Mouse (Mus musculus) heart, embryonic 13.5 days (tissue): ENCODE data around the gene Plb1. TPM values are rescaled to one million over a fixed set of nuclear protein-coding genes. Genes with fewer than 3 reads are reported as not detected.

Experiments used
- ATAC-seq: fragments of 200-750 bp; cut with Nextera tagmentation; 2 replicates; pipeline ENCODE4 v1.8.0; 2017; ENCODE audit warnings: moderate TSS enrichment; ENCODE audit not compliant: insufficient number of reproducible peaks, low FRiP score, low TSS enrichment; ENCODE audit errors: extremely low read depth
- H3K27ac ChIP-seq: fragments of 300-500 bp; sonication (generic); replicated peaks from 2 replicates; pipeline ENCODE4 v1.5.1; 2015; ENCODE audit warnings: moderate library complexity, mild to moderate bottlenecking, inconsistent platforms
- H3K27me3 ChIP-seq: fragments of 300-500 bp; sonication (generic); replicated peaks from 2 replicates; pipeline ENCODE4 v1.6.1; 2015; ENCODE audit warnings: mild to moderate bottlenecking, inconsistent platforms
- H3K36me3 ChIP-seq: fragments of 300-500 bp; sonication (generic); 2 replicates; pipeline ENCODE4 v1.6.1; 2015; ENCODE audit warnings: mild to moderate bottlenecking, inconsistent platforms
- H3K4me1 ChIP-seq: fragments of 300-500 bp; sonication (generic); 2 replicates; pipeline ENCODE4 v1.6.1; 2015; ENCODE audit warnings: inconsistent platforms
- H3K4me2 ChIP-seq: fragments of 300-500 bp; sonication (generic); 2 replicates; pipeline ENCODE4 v1.6.1; 2015; ENCODE audit warnings: inconsistent platforms, mild to moderate bottlenecking, moderate library complexity
- H3K4me3 ChIP-seq: fragments of 300-500 bp; sonication (generic); 2 replicates; pipeline ENCODE4 v1.5.1; 2015; ENCODE audit warnings: moderate library complexity, mild to moderate bottlenecking, inconsistent platforms
- H3K9ac ChIP-seq: fragments of 300-500 bp; sonication (generic); 2 replicates; pipeline ENCODE4 v1.6.1; 2015; ENCODE audit warnings: inconsistent platforms, mild to moderate bottlenecking, moderate library complexity
- H3K9me3 ChIP-seq: fragments of 300-500 bp; sonication (generic); 2 replicates; pipeline ENCODE4 v1.6.1; 2016; ENCODE audit warnings: inconsistent platforms
- WGBS: fragments of 180-500 bp; shearing (Covaris S2); methylation state at CpG from one replicate; pipeline ENCODE4 v1.1.7; 2015; ENCODE audit warnings: mixed read lengths; 5-methylcytosine and 5-hydroxymethylcytosine counted together
- polyA plus RNA-seq: library from polyadenylated mRNA; unstranded; fragments of >200 nt; fragmentation: Nextera tagmentation; extraction: Ambion mirVana; gene quantifications from 2 replicates; pipeline ENCODE4 v1.2.1, GENCODE M21; 2015

The Plb1 gene
- polyA plus RNA-seq, 1 experiment from 2014 or later, result 1.8 TPM

DNA sequence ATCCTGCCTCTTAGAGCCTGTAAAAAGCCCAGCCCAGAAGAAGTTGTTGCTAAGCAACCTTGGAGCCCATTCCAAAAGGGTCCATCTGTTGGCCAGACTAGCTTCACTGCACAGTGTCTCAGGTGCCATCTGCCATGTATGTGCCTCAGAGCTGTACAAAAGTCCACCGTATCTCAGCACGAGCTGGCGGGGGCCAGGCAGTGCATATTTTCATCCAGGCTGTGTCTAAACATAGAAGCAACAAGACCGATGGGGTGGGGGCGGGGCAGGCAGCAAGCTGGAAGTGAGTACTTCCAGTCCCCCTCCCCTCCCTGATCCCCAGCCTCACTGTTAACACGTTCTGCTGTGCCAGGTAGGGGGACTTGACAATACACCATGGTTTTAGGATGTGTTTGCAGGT is 102.7 kb downstream of the Plb1 start:
- H3K4me3 ChIP-seq, result no peak overlapping the region
- no peaks in the 10 kb centered on the region for H3K9me3 ChIP-seq
- H3K27me3 ChIP-seq, result no peaks in the 10 kb centered on the region
- 15% methylated on average over 6 of the region's 6 CpGs for whole genome bisulfite sequencing
- ATAC-seq, result peak; percentile 68
- H3K27ac ChIP-seq, result peak overlapping the region; percentile 94
- peak overlapping the region; percentile 39 for H3K4me2 ChIP-seq
- no peak overlapping the region for H3K9ac ChIP-seq
- no peaks in the 10 kb centered on the region for H3K36me3 ChIP-seq
- peaks cover 66% of the 10 kb centered on the region for H3K4me1 ChIP-seq

DNA sequence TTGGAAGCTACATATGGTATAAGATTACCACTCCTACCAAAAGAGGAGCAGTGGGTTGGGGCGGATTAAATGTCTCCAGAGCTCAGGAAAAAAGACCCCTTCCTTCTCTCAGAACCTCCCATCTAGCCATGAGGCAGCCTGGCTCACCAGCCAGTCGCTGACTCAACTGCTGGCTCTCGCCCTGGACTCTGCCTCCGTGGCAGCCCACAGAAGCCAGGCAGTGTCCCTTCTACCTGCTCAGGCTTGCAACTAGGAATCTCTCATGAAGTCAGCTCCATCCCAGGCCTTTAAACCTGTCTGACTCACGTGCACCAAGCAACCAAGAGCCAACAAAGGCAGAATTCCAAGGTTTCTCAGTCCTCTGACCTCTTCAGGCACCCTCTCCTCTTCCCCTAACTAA is 103.6 kb downstream of the Plb1 start:
- no peaks in the 10 kb centered on the region for H3K36me3 ChIP-seq
- no peak overlapping the region for H3K4me3 ChIP-seq
- no peak for ATAC-seq
- H3K9ac ChIP-seq, result no peak overlapping the region
- peaks cover 68% of the 10 kb centered on the region for H3K4me1 ChIP-seq
- H3K27ac ChIP-seq, result peak overlapping the region; percentile 94; the same call in 1 of the 2 replicates
- no peaks in the 10 kb centered on the region for H3K27me3 ChIP-seq
- 57% methylated on average over 5 of the region's 5 CpGs for WGBS
- no peak overlapping the region for H3K4me2 ChIP-seq
- no peaks in the 10 kb centered on the region for H3K9me3 ChIP-seq

DNA sequence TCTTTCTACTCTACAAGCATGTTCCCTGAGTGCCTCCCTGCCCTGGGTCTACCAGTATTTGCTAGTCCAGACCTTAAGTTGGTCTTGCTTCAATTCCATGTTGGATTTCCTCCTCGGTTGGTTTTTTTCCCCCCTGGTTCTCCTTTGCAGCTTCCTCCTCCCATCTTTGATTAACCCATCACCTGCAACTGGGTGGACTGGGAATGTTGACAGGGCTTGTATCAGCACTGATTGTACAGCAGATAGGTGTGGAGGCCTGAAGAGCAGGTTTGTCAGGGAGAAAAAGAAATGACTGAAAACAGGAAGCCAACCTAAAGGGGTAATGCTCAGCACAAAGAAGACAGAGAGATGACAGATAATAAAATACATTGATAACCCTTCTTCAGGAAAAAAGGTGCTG is 104.8 kb downstream of the Plb1 start:
- Histone ChIP-seq H3K27me3 (no peaks in the 10 kb centered on the region), H3K4me2 (no peak overlapping the region), H3K4me1 (peaks cover 80% of the 10 kb centered on the region), H3K36me3 (no peaks in the 10 kb centered on the region), H3K9ac (no peak overlapping the region), H3K9me3 (no peaks in the 10 kb centered on the region), H3K4me3 (no peak overlapping the region), H3K27ac (no peak overlapping the region)
- WGBS, result 65% methylated on average over 1 of the region's 1 CpGs
- no peak for ATAC-seq

DNA sequence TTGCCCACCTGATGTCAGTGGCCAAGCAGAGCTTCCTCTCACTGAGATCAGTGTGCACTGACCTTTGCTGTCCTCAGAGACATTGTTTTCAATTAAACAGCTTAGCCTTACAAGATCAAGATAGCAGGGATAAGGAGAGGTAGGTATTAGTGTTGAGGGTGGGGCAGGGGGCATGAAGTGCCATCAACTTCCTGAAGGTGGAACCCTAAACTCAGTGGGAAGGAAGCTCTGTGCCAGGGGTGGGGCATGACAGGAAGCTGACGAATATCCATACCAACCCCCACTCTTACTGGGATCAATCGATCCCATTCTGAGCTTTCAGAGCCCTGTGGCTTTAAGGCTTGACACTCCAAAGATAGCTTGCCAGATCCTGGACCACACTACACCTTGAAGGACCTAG is 105.8 kb downstream of the Plb1 start:
- 50% methylated on average over 2 of the region's 2 CpGs for WGBS
- Histone ChIP-seq H3K36me3 (no peaks in the 10 kb centered on the region), H3K9ac (no peak overlapping the region), H3K27ac (no peak overlapping the region), H3K9me3 (no peaks in the 10 kb centered on the region), H3K27me3 (no peaks in the 10 kb centered on the region), H3K4me3 (no peak overlapping the region), H3K4me2 (no peak overlapping the region), H3K4me1 (peaks cover 88% of the 10 kb centered on the region)
- no peak for ATAC-seq

DNA sequence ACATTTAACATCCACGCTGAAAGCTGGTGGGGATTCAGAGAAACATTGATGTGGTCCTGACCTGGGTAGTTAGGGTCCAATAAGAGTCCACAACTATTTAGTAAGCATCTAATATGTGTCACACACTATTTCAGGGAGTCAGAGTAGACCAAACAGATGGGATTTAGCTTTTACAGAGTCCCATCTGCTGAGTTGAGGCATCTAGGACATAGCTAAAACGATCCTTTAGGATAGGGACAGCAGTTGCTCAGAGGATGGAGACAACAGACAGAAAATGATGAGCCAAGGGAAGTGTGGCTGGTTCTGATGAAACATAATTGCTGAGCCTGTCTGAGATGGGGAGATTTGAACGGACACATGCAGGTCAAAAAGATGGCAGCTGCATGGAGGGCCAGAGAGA is 106.3 kb downstream of the Plb1 start:
- WGBS, result 66% methylated on average over 3 of the region's 3 CpGs
- no peak overlapping the region for H3K4me3 ChIP-seq
- H3K27ac ChIP-seq, result no peak overlapping the region
- ATAC-seq, result no peak
- no peaks in the 10 kb centered on the region for H3K27me3 ChIP-seq
- H3K9me3 ChIP-seq, result no peaks in the 10 kb centered on the region
- H3K9ac ChIP-seq, result peak overlapping the region; percentile 16; the same call in 1 of the 2 replicates
- peaks cover 83% of the 10 kb centered on the region for H3K4me1 ChIP-seq
- H3K4me2 ChIP-seq, result no peak overlapping the region
- no peaks in the 10 kb centered on the region for H3K36me3 ChIP-seq

DNA sequence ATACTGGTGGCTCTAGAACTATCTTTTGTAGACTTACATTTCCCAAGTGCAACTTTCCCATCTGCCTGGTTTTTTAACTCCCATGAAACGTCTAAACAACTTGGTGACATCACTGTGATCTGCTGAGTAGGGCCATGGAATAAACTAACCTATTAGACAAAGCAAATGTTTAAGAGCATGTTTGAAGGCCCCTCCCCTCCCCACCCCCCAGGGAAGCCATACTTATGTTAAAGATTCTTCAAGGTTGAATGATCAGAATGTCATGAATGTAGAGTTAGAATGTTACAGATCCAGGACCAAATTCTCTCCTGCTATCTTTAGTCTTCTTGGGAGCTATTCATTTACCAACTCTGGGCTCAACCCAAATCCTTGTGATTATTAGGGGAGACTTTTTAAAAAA is 107.7 kb downstream of the Plb1 start:
- WGBS, result 66% methylated on average over 1 of the region's 1 CpGs
- H3K4me1 ChIP-seq, result peaks cover 72% of the 10 kb centered on the region

DNA sequence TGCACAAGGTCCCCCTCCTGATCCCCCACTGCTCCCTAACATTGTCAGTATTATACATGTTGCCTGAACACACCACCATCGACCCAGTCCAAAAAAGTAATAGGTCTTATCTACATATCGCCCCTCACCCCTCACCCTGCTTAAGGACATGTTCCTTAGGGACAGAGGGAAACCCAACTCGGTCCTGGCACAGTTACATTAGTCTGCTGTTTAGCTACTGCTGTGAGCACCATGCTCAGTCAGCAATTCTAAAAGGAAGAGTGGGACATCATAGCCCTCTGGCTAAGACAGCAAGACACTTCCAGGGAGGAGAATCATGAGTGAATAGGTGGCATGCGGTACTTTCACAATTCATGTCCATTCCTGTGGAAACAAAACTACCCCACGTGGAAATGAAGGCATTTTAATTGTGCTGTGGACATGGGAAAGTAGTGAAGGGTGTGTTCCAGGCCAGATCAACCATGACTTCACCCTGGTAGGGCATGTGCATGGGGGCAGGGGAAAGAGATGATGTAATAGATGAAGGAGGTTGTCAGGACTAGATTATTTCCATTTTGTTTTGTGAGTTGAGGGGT is 110.3 kb downstream of the Plb1 start:
- H3K27me3 ChIP-seq, result no peaks in the 10 kb centered on the region
- H3K36me3 ChIP-seq, result no peaks in the 10 kb centered on the region
- H3K9ac ChIP-seq, result no peak overlapping the region
- peaks cover 66% of the 10 kb centered on the region for H3K4me1 ChIP-seq
- ATAC-seq, result no peak
- 52% methylated on average over 5 of the region's 5 CpGs for WGBS
- H3K4me3 ChIP-seq, result no peak overlapping the region
- H3K9me3 ChIP-seq, result no peaks in the 10 kb centered on the region
- no peak overlapping the region for H3K27ac ChIP-seq
- H3K4me2 ChIP-seq, result no peak overlapping the region

More for the DNA sequence above, 107.7 kb downstream of the Plb1 start:
- no peak for ATAC-seq
- H3K9ac ChIP-seq, result no peak overlapping the region
- no peaks in the 10 kb centered on the region for H3K27me3 ChIP-seq
- no peak overlapping the region for H3K27ac ChIP-seq
- H3K36me3 ChIP-seq, result no peaks in the 10 kb centered on the region
- no peaks in the 10 kb centered on the region for H3K9me3 ChIP-seq
- no peak overlapping the region for H3K4me2 ChIP-seq
- H3K4me3 ChIP-seq, result no peak overlapping the region

DNA sequence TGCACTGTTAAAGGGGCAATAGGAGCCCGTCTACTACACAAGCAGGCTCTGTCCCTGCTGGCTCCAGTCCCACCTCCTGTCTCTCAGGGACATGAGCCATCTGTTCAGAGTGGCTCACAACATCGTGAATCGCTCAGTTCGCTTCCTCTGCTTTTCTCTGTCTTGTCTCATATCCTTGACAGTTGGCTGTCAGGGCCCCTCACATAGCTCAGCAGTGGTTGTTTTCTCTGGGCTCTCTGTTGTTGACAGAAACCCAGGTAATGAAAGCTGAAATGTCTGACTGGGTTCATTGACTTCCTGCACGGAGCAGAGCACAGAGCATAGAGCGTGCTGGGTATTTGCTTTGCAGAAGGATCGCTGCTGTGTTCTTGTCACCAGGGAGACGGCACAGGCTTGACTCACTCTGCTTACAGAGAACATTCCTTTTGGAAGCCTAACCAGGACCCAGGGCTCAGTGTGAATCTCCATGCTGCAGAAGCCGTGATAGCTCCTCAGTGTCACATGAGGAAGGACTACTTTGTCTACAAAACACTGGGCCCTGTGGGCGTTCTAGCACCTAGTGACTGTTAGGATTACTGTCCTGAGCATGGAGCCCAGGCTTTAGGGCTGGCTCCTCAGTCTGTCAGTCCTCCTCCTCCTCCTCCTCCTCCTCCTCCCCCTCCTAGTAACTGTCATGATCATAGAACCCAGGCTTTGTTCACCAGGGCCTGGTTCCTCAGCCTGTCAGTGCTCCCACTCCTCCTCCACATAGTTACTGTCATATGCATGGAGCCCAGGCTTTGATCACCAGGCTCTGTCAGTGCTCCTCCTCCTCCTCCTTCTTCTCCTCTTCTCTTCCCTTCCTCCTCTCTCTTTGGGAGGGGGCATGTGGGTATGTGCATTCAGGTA is 113.8 kb downstream of the Plb1 start:
- WGBS, result 10% methylated on average over 10 of the region's 10 CpGs
- Histone ChIP-seq H3K4me3 (peak overlapping the region; percentile 17; the same call in 1 of the 2 replicates), H3K27me3 (no peaks in the 10 kb centered on the region), H3K4me2 (peak overlapping the region; percentile 46), H3K4me1 (peaks cover 72% of the 10 kb centered on the region), H3K9me3 (no peaks in the 10 kb centered on the region), H3K27ac (peak overlapping the region; percentile 85), H3K9ac (peak overlapping the region; percentile 42), H3K36me3 (no peaks in the 10 kb centered on the region)
- ATAC-seq, result no peak; the same call in 1 of the 2 replicates

DNA sequence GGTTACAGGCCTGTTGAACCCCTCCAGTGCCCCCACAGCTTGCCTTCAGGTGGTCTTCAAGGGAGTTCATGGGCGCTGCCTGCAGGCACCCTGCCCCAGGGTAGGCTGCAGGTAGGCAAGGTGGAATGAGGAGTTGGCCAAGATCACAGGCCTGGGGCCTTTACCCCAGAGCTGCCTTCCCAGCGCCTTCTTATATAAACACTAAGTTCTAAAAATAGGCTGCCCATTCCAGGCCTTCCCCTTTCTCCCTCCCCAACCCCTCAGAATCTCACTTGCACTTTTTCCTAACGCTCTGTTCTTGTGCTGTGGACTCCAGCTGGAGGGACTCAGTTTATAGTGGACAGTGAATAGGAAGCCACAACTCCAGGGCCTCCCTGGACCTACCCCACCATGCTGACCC is 117.2 kb downstream of the Plb1 start:
- no peaks in the 10 kb centered on the region for H3K27me3 ChIP-seq
- no peaks in the 10 kb centered on the region for H3K9me3 ChIP-seq
- H3K4me3 ChIP-seq, result no peak overlapping the region
- 36% methylated on average over 3 of the region's 3 CpGs for WGBS
- peak overlapping the region; percentile 10; the same call in 1 of the 2 replicates for H3K4me2 ChIP-seq
- H3K36me3 ChIP-seq, result no peaks in the 10 kb centered on the region
- ATAC-seq, result no peak
- peak overlapping the region; percentile 82 for H3K27ac ChIP-seq
- H3K9ac ChIP-seq, result peak overlapping the region; percentile 62; the same call in 1 of the 2 replicates
- H3K4me1 ChIP-seq, result peaks cover 57% of the 10 kb centered on the region

DNA sequence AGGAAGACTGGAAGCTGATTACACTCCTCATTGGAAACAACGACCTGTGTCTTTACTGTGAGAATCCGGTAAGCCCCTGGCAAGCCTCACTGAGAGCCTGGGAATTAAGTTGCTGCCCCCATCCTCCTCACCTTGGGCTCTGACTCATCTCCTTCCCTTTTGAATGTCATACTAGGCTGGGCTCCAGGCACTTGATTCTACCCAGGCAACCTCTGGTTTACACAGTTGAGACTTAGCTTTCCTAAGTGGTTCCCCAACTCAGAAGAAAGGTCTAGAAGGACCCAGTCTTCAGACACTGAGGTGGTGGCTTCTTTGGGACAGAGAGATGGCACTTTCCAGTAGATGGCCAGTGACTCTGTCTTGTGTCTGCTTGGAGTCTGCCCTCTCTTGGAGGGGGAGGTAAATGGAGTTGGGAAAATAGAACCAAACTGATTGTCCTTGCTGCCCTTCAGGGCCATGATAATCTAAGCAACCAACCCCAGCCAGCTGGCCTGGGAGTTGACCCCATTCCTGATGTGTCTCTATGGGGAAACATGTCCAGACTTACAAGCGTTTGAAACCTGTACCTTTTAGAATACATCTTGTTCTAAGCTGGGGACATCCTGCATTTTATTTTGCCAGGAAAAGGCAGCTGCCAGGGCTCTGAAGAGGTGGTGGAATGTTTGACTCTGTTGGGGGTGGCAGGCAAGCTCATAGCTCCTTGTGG is 118.2 kb downstream of the Plb1 start:
- peaks cover 51% of the 10 kb centered on the region for H3K4me1 ChIP-seq
- WGBS, result 61% methylated on average over 3 of the region's 3 CpGs

DNA sequence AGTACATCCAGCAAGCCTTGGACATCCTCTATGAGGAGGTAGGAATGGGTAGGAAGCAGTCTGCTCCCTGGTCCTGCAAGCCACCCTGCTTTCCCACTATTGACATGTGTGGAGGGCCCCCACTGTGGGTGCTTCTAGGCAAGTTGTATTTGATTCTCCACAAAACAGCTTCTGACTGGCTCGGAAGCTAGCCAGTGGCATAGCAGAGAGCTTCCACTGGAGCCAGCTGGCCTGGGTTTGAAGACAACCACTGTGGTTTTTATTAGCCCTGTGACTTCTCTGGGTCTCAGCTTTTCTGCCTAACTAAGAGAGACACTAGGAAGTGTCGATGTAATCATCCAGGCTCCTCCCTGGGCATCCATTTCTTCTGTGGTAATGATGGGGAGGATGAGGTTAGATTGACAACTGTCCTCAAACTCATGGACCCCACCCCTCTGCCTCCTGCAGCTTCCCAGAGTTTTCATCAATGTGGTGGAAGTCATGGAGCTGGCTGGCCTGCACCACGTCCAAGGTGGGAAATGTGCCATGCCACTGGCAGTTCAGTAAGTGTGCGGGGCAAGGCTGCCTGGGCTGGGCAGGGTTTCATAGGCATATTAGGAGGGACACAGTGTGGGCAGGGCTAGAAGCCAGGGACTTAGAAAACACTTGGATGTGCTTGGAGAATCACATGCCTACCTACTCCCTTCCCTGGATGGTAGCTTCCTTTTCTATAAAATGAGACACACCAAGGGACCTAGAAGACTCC is 119.4 kb downstream of the Plb1 start:
- no peaks in the 10 kb centered on the region for H3K36me3 ChIP-seq
- H3K4me2 ChIP-seq, result no peak overlapping the region
- 75% methylated on average over 4 of the region's 4 CpGs for WGBS
- H3K27ac ChIP-seq, result no peak overlapping the region
- peaks cover 39% of the 10 kb centered on the region for H3K4me1 ChIP-seq
- no peaks in the 10 kb centered on the region for H3K27me3 ChIP-seq
- no peak overlapping the region for H3K9ac ChIP-seq
- H3K4me3 ChIP-seq, result no peak overlapping the region
- no peak for ATAC-seq
- H3K9me3 ChIP-seq, result no peaks in the 10 kb centered on the region

More for the DNA sequence above, 118.2 kb downstream of the Plb1 start:
- Histone ChIP-seq H3K27ac (peak overlapping the region; percentile 82), H3K9ac (no peak overlapping the region), H3K4me3 (no peak overlapping the region), H3K27me3 (no peaks in the 10 kb centered on the region), H3K36me3 (no peaks in the 10 kb centered on the region), H3K9me3 (no peaks in the 10 kb centered on the region), H3K4me2 (no peak overlapping the region)
- no peak for ATAC-seq
